Mouse (Mus musculus): Measurements from ENCODE around the gene Cnot11.

The Cnot11 gene

GRCm38 (mm10) chr1:39535515-39536311 is 921 bp downstream of the Cnot11 start:
- DNase-seq (ENCODE audit: low spot score in 2 of 2) = peak; percentile 96 to 97

DNA sequence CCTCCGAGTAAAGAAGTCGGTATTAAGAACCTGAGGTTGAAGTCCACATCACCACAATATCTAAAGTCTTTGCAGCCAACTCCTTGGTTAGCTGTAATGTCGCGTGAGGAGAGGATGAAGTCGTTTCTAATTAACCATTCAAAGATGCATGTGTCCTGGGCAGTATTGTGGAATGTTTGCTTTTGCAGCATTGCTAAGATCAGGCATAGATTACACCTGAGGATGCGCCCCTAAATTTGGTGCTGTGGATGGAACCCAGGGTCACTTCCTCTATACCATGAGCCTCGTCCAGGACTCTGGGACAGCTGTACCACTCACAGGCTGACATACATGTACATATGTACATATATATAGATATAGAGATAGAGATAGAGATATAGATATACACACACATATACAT is 1.9 kb downstream of the Cnot11 start:
- DNase-seq (ENCODE audit: low spot score in 2 of 2) = no peak

DNA sequence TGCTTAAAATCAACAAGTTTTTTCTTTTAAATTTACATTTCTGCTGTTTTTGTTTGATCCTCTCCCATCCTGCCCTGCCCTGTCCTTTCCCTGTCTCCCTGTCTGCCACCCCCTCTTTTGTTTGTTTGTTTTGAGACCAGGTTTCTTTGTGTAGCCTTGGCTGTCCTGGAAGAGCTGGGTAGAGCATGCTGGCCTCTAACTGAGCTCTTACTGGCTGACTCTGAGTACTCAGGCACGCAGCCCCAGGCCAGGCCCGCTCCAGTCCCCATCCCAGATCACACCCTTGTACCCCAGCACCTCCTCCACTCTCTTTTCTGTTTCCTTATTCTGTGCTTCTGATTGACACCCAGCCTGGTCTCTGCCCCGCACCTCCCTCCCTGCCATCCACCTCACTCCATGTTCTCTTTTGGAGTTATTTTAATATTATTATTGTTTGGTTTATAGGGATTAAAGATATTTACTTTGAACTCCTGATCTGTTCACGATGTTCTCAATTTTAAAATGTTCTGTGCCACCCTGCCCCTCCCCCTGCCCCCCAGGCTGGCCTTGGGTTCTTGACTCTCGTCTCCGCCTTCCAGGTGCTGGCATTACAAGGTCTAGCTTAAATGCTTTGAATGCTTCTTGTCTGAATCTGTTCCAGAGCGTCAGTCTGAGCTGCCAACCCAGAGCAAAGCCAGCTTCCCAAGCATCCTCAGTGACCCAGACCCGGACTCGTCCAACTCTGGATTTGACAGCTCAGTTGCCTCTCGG is 3.0 kb downstream of the Cnot11 start:
- DNase-seq (ENCODE audit: low spot score in 2 of 2) = no peak

- DNase-seq (ENCODE audit: low spot score in 2 of 2) = no peak
Observed at GRCm38 (mm10) chr1:39540592-39540991, 5.8 kb downstream of the Cnot11 start.

DNA sequence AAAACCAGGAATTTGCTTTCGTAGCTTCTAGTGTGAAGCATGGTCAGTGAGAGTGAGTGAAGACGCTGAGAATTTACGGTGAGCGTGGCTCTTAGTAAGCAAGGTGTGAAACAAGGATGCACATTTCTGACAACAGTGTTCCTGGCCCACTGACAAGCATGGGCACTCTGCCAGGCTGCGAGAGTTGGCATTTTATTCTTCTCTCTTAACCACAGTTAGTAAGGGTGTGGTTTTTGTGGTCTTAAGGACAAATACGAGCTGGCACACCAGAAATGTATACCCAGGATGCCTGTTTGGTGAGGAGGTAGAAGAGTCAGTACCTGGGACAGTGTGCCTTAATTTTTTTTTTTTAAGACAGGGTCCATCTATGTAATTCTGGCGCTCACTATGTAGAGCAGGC is 10.8 kb downstream of the Cnot11 start:
- no peak for DNase-seq (ENCODE audit: low spot score in 2 of 2)

DNA sequence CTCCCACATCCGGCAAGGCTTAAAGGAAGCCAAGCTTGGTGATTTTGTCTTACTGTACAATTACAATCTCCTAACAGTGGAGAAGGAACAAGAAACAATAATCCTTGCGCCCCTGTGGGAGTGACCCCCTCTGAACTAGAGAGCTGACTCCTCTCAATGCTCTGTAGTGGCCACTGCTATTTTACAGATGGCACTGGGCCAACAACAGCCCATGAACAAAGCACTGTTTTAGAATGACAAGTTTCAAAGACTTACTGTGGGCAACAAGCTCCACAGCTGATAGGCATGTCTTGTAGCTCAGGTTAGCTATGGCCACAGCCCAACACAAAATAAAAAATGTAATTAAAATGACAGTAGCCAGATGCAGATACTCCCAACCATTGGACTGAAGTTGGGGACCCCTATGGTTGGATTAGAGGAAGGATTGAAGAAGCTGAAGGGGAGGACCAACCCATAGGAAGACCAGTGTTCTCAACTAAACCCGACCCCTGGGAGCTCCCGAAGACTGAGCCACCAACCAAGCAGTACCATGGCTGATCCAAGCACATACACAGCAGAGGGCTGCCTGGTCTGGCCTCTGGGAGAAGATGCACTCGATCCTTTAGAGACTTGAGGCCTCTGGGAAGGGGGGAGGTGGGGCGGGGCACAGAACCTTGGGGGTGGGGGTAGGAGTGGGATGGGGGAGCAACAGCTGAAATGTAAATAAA is 11.5 kb downstream of the Cnot11 start:
- DNase-seq (ENCODE audit: low spot score in 2 of 2) = no peak

DNA sequence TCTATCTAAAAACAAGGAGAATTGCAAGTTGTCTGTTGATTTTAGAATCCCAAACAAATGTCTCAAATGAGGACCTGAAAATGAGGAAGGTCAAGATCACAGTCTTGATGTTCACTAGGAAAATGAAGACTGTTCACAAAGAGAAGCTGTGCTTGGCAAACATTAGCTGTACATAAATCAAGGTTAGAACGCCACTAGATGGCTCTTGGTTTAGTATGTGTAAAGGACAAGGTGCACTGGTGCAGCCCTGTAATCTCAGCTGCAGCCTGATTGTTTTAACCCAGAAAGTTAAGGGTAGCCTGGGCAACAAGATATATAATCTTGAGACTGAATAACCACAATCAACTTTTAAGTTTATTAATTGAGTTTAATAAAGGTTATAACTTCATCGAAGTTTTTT is 12.4 kb downstream of the Cnot11 start:
- DNase-seq (ENCODE audit: low spot score in 2 of 2) = no peak

- DNase-seq (ENCODE audit: low spot score in 2 of 2) = no peak
Observed at GRCm38 (mm10) chr1:39549831-39550230, 15.0 kb downstream of the Cnot11 start.

DNA sequence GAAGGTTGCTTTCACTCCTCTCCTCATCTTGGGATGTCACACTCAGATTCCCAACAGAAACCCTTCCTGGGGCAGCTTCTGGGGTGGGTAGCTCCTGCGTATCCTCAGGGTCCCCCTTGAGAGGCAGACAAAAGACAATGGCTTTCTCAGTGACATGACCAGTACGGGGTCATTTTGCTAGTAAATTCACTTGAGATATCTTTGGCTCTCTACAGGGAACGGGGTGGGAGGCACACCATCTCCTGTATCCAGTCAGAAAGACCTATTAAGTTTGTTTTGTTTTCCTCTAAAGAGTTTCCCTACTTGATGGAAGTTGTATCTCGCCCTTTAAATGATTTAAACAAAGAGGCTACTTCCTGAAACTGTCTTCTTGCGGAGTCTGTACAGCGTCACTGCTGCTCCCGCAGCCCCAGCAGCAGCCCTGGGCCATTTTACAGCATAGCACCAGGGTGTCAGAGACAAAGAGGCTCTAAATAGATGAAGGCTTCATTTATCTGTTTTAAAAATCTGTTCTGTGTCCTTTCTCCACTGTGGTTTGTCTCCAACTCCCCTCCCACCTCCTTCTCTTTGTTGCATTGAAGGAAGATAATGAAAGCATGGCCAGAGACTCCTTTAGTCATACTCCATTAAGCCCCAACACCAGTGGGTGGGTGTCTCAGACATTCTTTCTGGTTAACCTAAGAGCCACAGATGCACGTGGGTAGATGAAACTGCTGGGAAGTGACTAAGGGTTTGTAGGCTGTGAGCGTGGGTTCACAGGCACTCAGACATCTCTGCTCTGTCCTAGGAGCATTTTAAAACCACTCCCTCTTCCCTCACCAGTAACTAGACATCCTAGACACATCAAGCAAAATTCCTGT is 21.0 kb downstream of the Cnot11 start:
- no peak for DNase-seq (ENCODE audit: low spot score in 2 of 2)

GRCm38 (mm10) chr1:39559009-39559408 is 24.2 kb downstream of the Cnot11 start:
- no peak for DNase-seq (ENCODE audit: low spot score in 2 of 2)

GRCm38 (mm10) chr1:39561920-39562319 is 27.1 kb downstream of the Cnot11 start:
- DNase-seq (ENCODE audit: low spot score in 2 of 2) = no peak

- no peak for DNase-seq (ENCODE audit: low spot score in 2 of 2)
Observed at GRCm38 (mm10) chr1:39563161-39563560, 28.4 kb downstream of the Cnot11 start.

DNA sequence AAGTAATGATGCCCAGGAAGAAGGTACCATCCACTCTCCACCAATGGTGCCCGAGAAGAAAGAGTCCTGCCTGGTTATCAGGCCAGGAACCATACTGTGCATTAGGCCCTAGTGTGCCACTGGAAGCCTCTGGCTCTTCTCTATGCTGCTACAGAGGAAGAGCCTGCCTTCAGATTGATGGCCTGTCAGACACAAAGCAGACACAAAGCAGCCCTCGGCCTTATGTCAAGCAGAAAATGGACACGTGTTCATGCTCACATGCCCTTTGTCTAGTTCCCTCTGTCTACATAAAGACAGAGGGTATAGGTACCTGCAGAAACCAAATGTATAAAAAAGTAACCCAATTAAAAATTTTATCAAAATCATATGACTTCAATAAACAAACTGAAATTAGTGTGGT is 29.8 kb downstream of the Cnot11 start:
- DNase-seq (ENCODE audit: low spot score in 2 of 2) = no peak

DNA sequence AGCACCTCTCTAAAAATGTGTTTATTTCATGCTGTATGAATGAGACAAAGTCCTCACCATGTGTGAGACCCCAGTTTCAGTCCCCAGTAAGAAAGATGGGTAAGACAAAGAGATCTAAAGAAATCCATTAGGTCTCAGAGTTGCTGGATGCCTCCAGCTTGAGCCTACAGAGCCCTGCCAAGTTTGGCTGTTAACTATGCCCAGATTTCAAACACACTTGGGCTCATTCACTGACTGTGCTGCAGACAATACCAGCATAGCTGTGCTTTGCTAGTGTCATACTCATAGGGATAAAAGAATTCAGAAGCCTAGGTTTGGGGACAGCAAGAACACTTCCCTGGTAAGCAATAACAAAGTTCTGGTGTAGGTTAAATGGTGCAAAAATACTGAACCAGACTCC is 33.3 kb downstream of the Cnot11 start:
- no peak for DNase-seq (ENCODE audit: low spot score in 2 of 2)

DNA sequence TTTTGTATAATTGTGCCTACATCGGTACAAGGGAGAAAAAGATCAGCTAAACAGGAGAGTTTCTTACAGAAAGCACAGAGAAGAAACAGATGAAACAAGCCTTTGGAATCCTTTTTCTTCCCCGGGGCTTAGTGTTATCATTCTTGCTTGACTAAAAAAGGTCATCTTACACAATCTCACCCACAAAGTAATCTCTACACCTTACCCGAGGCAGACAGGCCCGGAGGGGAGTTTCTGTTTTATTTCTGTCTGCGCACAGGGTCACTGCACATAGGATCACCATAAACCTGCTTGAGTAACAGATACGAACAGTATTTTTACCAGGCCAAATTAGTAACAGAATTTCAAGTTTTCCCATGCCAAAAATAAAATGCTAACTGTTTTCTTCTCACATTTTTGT is 36.9 kb downstream of the Cnot11 start:
- DNase-seq (ENCODE audit: low spot score in 2 of 2) = no peak

- no peak for DNase-seq (ENCODE audit: low spot score in 2 of 2)
Observed at GRCm38 (mm10) chr1:39573890-39574289, 39.1 kb downstream of the Cnot11 start.

- no peak for DNase-seq (ENCODE audit: low spot score in 2 of 2)
Observed at GRCm38 (mm10) chr1:39575778-39576375, 41.1 kb downstream of the Cnot11 start.

- peak in 1 of 2 experiments; percentile 69 for DNase-seq (ENCODE audit: low spot score in 2 of 2)
Observed at GRCm38 (mm10) chr1:39576431-39577243, 41.8 kb downstream of the Cnot11 start.

GRCm38 (mm10) chr1:39577253-39577705 is 42.5 kb downstream of the Cnot11 start, which contains the start of gene Rnf149:
Rnf149 (minus strand) TSS chr1:39577405.
- peak; percentile 97 for DNase-seq (ENCODE audit: low spot score in 2 of 2)

DNA sequence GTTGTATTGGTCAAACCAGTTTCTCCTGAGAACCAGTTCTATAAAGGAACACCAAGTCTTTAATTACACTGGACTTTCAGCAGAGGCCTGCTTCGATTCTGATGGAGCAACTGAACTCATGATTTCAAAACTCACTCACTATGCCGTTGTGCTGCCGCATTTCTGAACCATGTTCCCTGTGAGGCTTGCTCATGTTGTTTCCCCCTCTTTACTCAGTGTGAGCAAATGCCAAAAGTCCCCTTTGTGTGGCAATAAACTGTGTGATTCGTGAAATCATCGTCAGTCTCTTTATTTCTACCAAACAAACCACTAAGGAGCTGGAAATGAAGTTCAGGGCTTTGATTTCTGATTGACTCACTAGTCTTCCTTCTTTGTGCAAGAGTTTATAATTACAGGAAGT is 43.7 kb downstream of the Cnot11 start:
- no peak for DNase-seq (ENCODE audit: low spot score in 2 of 2)

All from urinary bladder, postnatal 4 days (tissue).